Mouse (Mus musculus): ENCODE data around the gene Capn15. TPM values are rescaled to one million over a fixed set of nuclear protein-coding genes. Genes with fewer than 3 reads are reported as not detected.
A peak's percentile ranks its signal among the peaks of the same experiment; 100 is the strongest.

The Capn15 gene
- polyA plus RNA-seq, 1 experiment from 2014 or later, result 34.6 TPM

GRCm38 (mm10) chr17:25990331-25990730, 4.7 kb upstream of the Capn15 start:
- WGBS, result 92% methylated on average over 5 of the region's 5 CpGs
- ATAC-seq (ENCODE audit: insufficient number of reproducible peaks, insufficient read depth, low FRiP score, low TSS enrichment), result no peak
- H3K27me3 ChIP-seq, result no peaks in the 10 kb centered on the region

GRCm38 (mm10) chr17:25984556-25985305, 865 bp downstream of the Capn15 start:
- no peak; the same call in 1 of the 2 replicates for ATAC-seq (ENCODE audit: insufficient number of reproducible peaks, insufficient read depth, low FRiP score, low TSS enrichment)
- Histone ChIP-seq H3K27ac (peak overlapping the region; percentile 83), H3K9ac (peak overlapping the region; percentile 93), H3K27me3 (no peaks in the 10 kb centered on the region), H3K4me3 (peak overlapping the region; percentile 86), H3K4me2 (replicated peaks) (peak overlapping the region; percentile 80), H3K9me3 (no peaks in the 10 kb centered on the region), H3K4me1 (peaks cover 16% of the 10 kb centered on the region), H3K36me3 (peaks cover 10% of the 10 kb centered on the region)
- WGBS, result 12% methylated on average over 17 of the region's 17 CpGs

More at GRCm38 (mm10) chr17:25990331-25990730, 4.7 kb upstream of the Capn15 start:
- Histone ChIP-seq H3K4me1 (no peaks in the 10 kb centered on the region), H3K9me3 (no peaks in the 10 kb centered on the region), H3K27ac (no peak overlapping the region), H3K9ac (no peak overlapping the region), H3K36me3 (peaks cover 62% of the 10 kb centered on the region), H3K4me2 (replicated peaks) (no peak overlapping the region), H3K4me3 (no peak overlapping the region)

GRCm38 (mm10) chr17:25984066-25984465, 1.5 kb downstream of the Capn15 start:
- Histone ChIP-seq H3K9ac (no peak overlapping the region; the same call in 1 of the 2 replicates), H3K36me3 (0 out of 2 replicates have a peak, but pooled peaks cover 5% of the 10 kb centered on the region), H3K27ac (no peak overlapping the region), H3K4me2 (replicated peaks) (peak overlapping the region; percentile 80), H3K9me3 (no peaks in the 10 kb centered on the region), H3K4me1 (peaks cover 16% of the 10 kb centered on the region), H3K27me3 (no peaks in the 10 kb centered on the region), H3K4me3 (peak overlapping the region; percentile 86; the same call in 1 of the 2 replicates)
- no peak for ATAC-seq (ENCODE audit: insufficient number of reproducible peaks, insufficient read depth, low FRiP score, low TSS enrichment)
- WGBS, result 90% methylated on average over 1 of the region's 1 CpGs

- ATAC-seq (ENCODE audit: insufficient number of reproducible peaks, insufficient read depth, low FRiP score, low TSS enrichment), result no peak
- H3K4me1 ChIP-seq, result peaks cover 16% of the 10 kb centered on the region
- H3K9me3 ChIP-seq, result no peaks in the 10 kb centered on the region
- no peak overlapping the region for H3K4me3 ChIP-seq
- H3K36me3 ChIP-seq, result 0 out of 2 replicates have a peak, but pooled peaks cover 9% of the 10 kb centered on the region
- 88% methylated on average over 3 of the region's 3 CpGs for WGBS
- no peak overlapping the region for H3K27ac ChIP-seq
- no peak overlapping the region for H3K4me2 ChIP-seq (replicated peaks)
- no peak overlapping the region for H3K9ac ChIP-seq
- H3K27me3 ChIP-seq, result no peaks in the 10 kb centered on the region
Observed at GRCm38 (mm10) chr17:25982913-25983312, 2.7 kb downstream of the Capn15 start.

- H3K4me3 ChIP-seq, result no peak overlapping the region
- no peak for ATAC-seq (ENCODE audit: insufficient number of reproducible peaks, insufficient read depth, low FRiP score, low TSS enrichment)
- H3K9ac ChIP-seq, result no peak overlapping the region
- no peak overlapping the region for H3K27ac ChIP-seq
- no peak overlapping the region for H3K4me2 ChIP-seq (replicated peaks)
- no peaks in the 10 kb centered on the region for H3K27me3 ChIP-seq
- WGBS, result 88% methylated on average over 5 of the region's 5 CpGs
- peaks cover 16% of the 10 kb centered on the region for H3K4me1 ChIP-seq
- no peaks in the 10 kb centered on the region for H3K9me3 ChIP-seq
- 0 out of 2 replicates have a peak, but pooled peaks cover 6% of the 10 kb centered on the region for H3K36me3 ChIP-seq
Observed at GRCm38 (mm10) chr17:25980854-25981253, 4.7 kb downstream of the Capn15 start.

GRCm38 (mm10) chr17:25979829-25980738, 5.5 kb downstream of the Capn15 start:
- no peak for ATAC-seq (ENCODE audit: insufficient number of reproducible peaks, insufficient read depth, low FRiP score, low TSS enrichment)
- H3K9me3 ChIP-seq, result no peaks in the 10 kb centered on the region
- 82% methylated on average over 5 of the region's 5 CpGs for WGBS
- H3K4me2 ChIP-seq (replicated peaks), result no peak overlapping the region
- no peak overlapping the region for H3K27ac ChIP-seq
- H3K36me3 ChIP-seq, result 0 out of 2 replicates have a peak, but pooled peaks cover 6% of the 10 kb centered on the region
- peaks cover 16% of the 10 kb centered on the region for H3K4me1 ChIP-seq
- no peak overlapping the region for H3K4me3 ChIP-seq
- H3K27me3 ChIP-seq, result no peaks in the 10 kb centered on the region
- no peak overlapping the region for H3K9ac ChIP-seq

- no peaks in the 10 kb centered on the region for H3K27me3 ChIP-seq
- H3K9me3 ChIP-seq, result no peaks in the 10 kb centered on the region
- no peak overlapping the region for H3K27ac ChIP-seq
- H3K4me2 ChIP-seq (replicated peaks), result no peak overlapping the region
- H3K4me1 ChIP-seq, result no peaks in the 10 kb centered on the region
- no peak for ATAC-seq (ENCODE audit: insufficient number of reproducible peaks, insufficient read depth, low FRiP score, low TSS enrichment)
- 83% methylated on average over 4 of the region's 4 CpGs for WGBS
- no peak overlapping the region for H3K4me3 ChIP-seq
- no peaks in the 10 kb centered on the region for H3K36me3 ChIP-seq
- no peak overlapping the region for H3K9ac ChIP-seq
Observed at GRCm38 (mm10) chr17:25970954-25971707, 14.5 kb downstream of the Capn15 start.

- no peak overlapping the region for H3K4me3 ChIP-seq
- H3K9me3 ChIP-seq, result no peaks in the 10 kb centered on the region
- no peak overlapping the region for H3K27ac ChIP-seq
- WGBS, result 94% methylated on average over 9 of the region's 9 CpGs
- H3K9ac ChIP-seq, result no peak overlapping the region
- no peaks in the 10 kb centered on the region for H3K4me1 ChIP-seq
- H3K4me2 ChIP-seq (replicated peaks), result no peak overlapping the region
- no peaks in the 10 kb centered on the region for H3K36me3 ChIP-seq
- no peaks in the 10 kb centered on the region for H3K27me3 ChIP-seq
- ATAC-seq (ENCODE audit: insufficient number of reproducible peaks, insufficient read depth, low FRiP score, low TSS enrichment), result no peak
Observed at GRCm38 (mm10) chr17:25970448-25970847, 15.1 kb downstream of the Capn15 start.

GRCm38 (mm10) chr17:25968176-25968575, 17.4 kb downstream of the Capn15 start:
- peaks cover 19% of the 10 kb centered on the region for H3K36me3 ChIP-seq
- WGBS, result 75% methylated on average over 1 of the region's 1 CpGs
- no peaks in the 10 kb centered on the region for H3K4me1 ChIP-seq
- H3K9ac ChIP-seq, result no peak overlapping the region
- no peak for ATAC-seq (ENCODE audit: insufficient number of reproducible peaks, insufficient read depth, low FRiP score, low TSS enrichment)
- H3K4me3 ChIP-seq, result no peak overlapping the region
- no peaks in the 10 kb centered on the region for H3K27me3 ChIP-seq
- H3K27ac ChIP-seq, result no peak overlapping the region
- H3K4me2 ChIP-seq (replicated peaks), result no peak overlapping the region
- H3K9me3 ChIP-seq, result no peaks in the 10 kb centered on the region

- Histone ChIP-seq H3K4me1 (no peaks in the 10 kb centered on the region), H3K9me3 (no peaks in the 10 kb centered on the region), H3K27me3 (no peaks in the 10 kb centered on the region), H3K9ac (no peak overlapping the region), H3K4me3 (no peak overlapping the region), H3K27ac (no peak overlapping the region), H3K4me2 (replicated peaks) (no peak overlapping the region), H3K36me3 (peaks cover 24% of the 10 kb centered on the region)
- ATAC-seq (ENCODE audit: insufficient number of reproducible peaks, insufficient read depth, low FRiP score, low TSS enrichment), result no peak
- 79% methylated on average over 3 of the region's 3 CpGs for WGBS
Observed at GRCm38 (mm10) chr17:25967652-25968051, 17.9 kb downstream of the Capn15 start.

- no peak overlapping the region for H3K9ac ChIP-seq
- no peak overlapping the region for H3K27ac ChIP-seq
- H3K4me1 ChIP-seq, result no peaks in the 10 kb centered on the region
- WGBS, result 91% methylated on average over 7 of the region's 7 CpGs
- H3K36me3 ChIP-seq, result peaks cover 56% of the 10 kb centered on the region
- no peak for ATAC-seq (ENCODE audit: insufficient number of reproducible peaks, insufficient read depth, low FRiP score, low TSS enrichment)
- H3K4me2 ChIP-seq (replicated peaks), result no peak overlapping the region
- H3K27me3 ChIP-seq, result no peaks in the 10 kb centered on the region
- H3K9me3 ChIP-seq, result no peaks in the 10 kb centered on the region
- H3K4me3 ChIP-seq, result no peak overlapping the region
Observed at GRCm38 (mm10) chr17:25964271-25964670, 21.3 kb downstream of the Capn15 start.
